Mouse (Mus musculus) liver, embryonic 11.5 days (tissue): ENCODE measurements at regions not wholly inside any gene's neighbourhood (a gene's known extent, or its start where the extent isn't known, plus 50 kb on each side); places are given as distances from the start of the nearest gene placed in this dataset.
A peak's percentile ranks its signal among the peaks of the same experiment; 100 is the strongest.
"Not testable (repeated sequence)": the region's sequence is repeated elsewhere in the genome, so short reads cannot be mapped to it uniquely, and the experiment has no call there.

ENCODE experiments used
- ATAC-seq: fragments of 200-750 bp; cut with Nextera tagmentation; replicated peaks from 2 replicates; pipeline ENCODE4 v1.8.0; 2017; ENCODE audit warnings: moderate number of reproducible peaks, mild to moderate bottlenecking, moderate TSS enrichment, moderate library complexity; ENCODE audit not compliant: low FRiP score
- DNase-seq: peaks from one replicate; pipeline ENCODE4 v3.0.0-alpha.2; 2017; ENCODE audit warnings: low spot score
- H3K27ac ChIP-seq: fragments of 300-500 bp; sonication (generic); 2 replicates; pipeline ENCODE4 v1.5.1; 2014; ENCODE audit warnings: mild to moderate bottlenecking, low read depth, low read length, control low read depth
- H3K27me3 ChIP-seq: fragments of 300-500 bp; sonication (generic); replicated peaks from 2 replicates; pipeline ENCODE4 v1.6.1; 2014; ENCODE audit warnings: low read length, mixed read lengths; ENCODE audit not compliant: control insufficient read depth, insufficient read depth
- H3K36me3 ChIP-seq: fragments of 300-500 bp; sonication (generic); 2 replicates; pipeline ENCODE4 v1.6.1; 2014; ENCODE audit warnings: mild to moderate bottlenecking, low read length, moderate library complexity, mixed read lengths; ENCODE audit not compliant: control insufficient read depth, insufficient read depth
- H3K4me1 ChIP-seq: fragments of 300-500 bp; sonication (generic); replicated peaks from 2 replicates; pipeline ENCODE4 v1.6.1; 2014; ENCODE audit warnings: low read length, mixed read lengths; ENCODE audit not compliant: control insufficient read depth, insufficient read depth
- H3K4me2 ChIP-seq: fragments of 300-500 bp; sonication (generic); 2 replicates; pipeline ENCODE4 v1.6.1; 2014; ENCODE audit warnings: mild to moderate bottlenecking, control low read depth, moderate library complexity
- H3K4me3 ChIP-seq: fragments of 300-500 bp; sonication (generic); 2 replicates; pipeline ENCODE4 v1.5.1; 2014; ENCODE audit warnings: low read depth, low read length, control low read depth
- H3K9ac ChIP-seq: fragments of 300-500 bp; sonication (generic); 2 replicates; pipeline ENCODE4 v1.6.1; 2014; ENCODE audit warnings: low read depth, low read length, control low read depth
- H3K9me3 ChIP-seq: fragments of 300-500 bp; sonication (generic); 2 replicates; pipeline ENCODE4 v1.6.1; 2016; ENCODE audit warnings: low read length, inconsistent platforms, mixed read lengths; ENCODE audit not compliant: control insufficient read depth
- whole genome bisulfite sequencing: fragments of 180-500 bp; shearing (Covaris S2); extraction: QIAGEN DNeasy Blood & Tissue Kit; methylation state at CpG from one replicate; pipeline ENCODE4 v1.1.7; 2014; 5-methylcytosine and 5-hydroxymethylcytosine counted together

- WGBS, result 5% methylated on average over 24 of the region's 65 CpGs
- H3K4me1 ChIP-seq, H3K27ac ChIP-seq, H3K27me3 ChIP-seq, H3K4me2 ChIP-seq, H3K9me3 ChIP-seq, H3K4me3 ChIP-seq, DNase-seq, H3K9ac ChIP-seq, H3K36me3 ChIP-seq: not testable (repeated sequence)
- ATAC-seq, result peak; percentile 98
Observed at GRCm38 (mm10) chr5:108903134-108903923, 50.9 kb upstream of the Vmn2r9 start.
